Mouse (Mus musculus) C2C12 (cell line): Measurements from ENCODE around the gene Tktl2. TPM values are rescaled to one million over a fixed set of nuclear protein-coding genes. Genes with fewer than 3 reads are reported as not detected.

Experiments used
- H3K27me3 ChIP-seq: one replicate; pipeline ENCODE4 v1.6.1; 2011; ENCODE audit not compliant: control insufficient read depth, insufficient read depth, insufficient read length
- H3K36me3 ChIP-seq: one replicate; pipeline ENCODE4 v1.6.1; 2011; ENCODE audit not compliant: control insufficient read depth, insufficient read depth
- H3K4me3 ChIP-seq: one replicate; pipeline ENCODE4 v1.5.1; 2011; ENCODE audit warnings: mild to moderate bottlenecking, control low read depth; ENCODE audit not compliant: poor library complexity, insufficient read depth, severe bottlenecking
- H3K79me2 ChIP-seq: one replicate; pipeline ENCODE4 v1.6.1; 2011; ENCODE audit not compliant: control insufficient read depth, insufficient read depth
- H3K79me3 ChIP-seq: one replicate; pipeline ENCODE4 v1.6.1; 2011; ENCODE audit warnings: low read depth, control low read depth
- H3ac ChIP-seq: one replicate; pipeline ENCODE3; 2011; ENCODE audit warnings: low read depth; ENCODE audit not compliant: control insufficient read depth, insufficient read length
- CEBPB ChIP-seq: IDR thresholded peaks from one replicate; pipeline ENCODE4 v1.6.1; 2011; ENCODE audit warnings: low read depth, mild to moderate bottlenecking, control low read depth, moderate library complexity
- CTCF ChIP-seq: IDR thresholded peaks from one replicate; pipeline ENCODE4 v1.5.1; 2011; ENCODE audit not compliant: control insufficient read depth, insufficient read depth, insufficient read length
- FOSL1 ChIP-seq: IDR thresholded peaks from one replicate; pipeline ENCODE4 v1.8.0; 2011; ENCODE audit warnings: mild to moderate bottlenecking, low read length; ENCODE audit not compliant: poor library complexity, insufficient read depth, severe bottlenecking
- polyA plus RNA-seq: library from polyadenylated mRNA; unstranded; fragments of >200 nt; fragmentation: generic; extraction: Trizol; gene quantifications from one replicate; pipeline ENCODE4 v1.2.1, GENCODE M21; 2012; ENCODE audit warnings: missing spikeins

Gene Tktl2
- polyA plus RNA-seq, 1 experiment: not detected

DNA sequence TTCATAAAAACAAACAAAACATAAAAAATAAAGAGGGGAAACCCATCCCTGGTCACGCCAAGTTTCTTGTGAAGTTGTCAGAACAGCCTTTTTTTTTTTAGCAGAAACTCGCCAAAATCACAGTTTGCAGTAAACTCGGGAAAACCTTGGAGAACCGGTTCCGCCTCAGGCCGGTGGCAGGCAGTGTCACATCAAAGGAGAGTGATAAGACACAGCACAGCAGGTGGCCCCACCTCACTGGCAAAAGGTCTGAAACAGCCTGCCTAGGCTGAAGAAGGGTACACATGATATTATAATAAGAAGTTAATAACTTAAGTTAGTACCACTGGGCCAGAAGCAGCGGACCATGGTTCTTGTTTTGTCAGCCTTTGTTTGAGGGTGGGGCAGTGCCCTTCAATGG is 38.5 kb downstream of the Tktl2 start:
- no peak for TF ChIP-seq CTCF
- TF ChIP-seq FOSL1: no peak
- no peak for TF ChIP-seq CEBPB
- no peaks in the 10 kb centered on the region for H3K79me3 ChIP-seq
- H3K27me3 ChIP-seq: no peaks in the 10 kb centered on the region
- no peak overlapping the region for H3K4me3 ChIP-seq
- no peak overlapping the region for H3ac ChIP-seq
- H3K79me2 ChIP-seq: no peaks in the 10 kb centered on the region
- no peaks in the 10 kb centered on the region for H3K36me3 ChIP-seq

Other genes with a start within 250 kb of the Tktl2 start
- 4.7 TPM for gene Tma16, start 25.2 kb upstream of the Tktl2 start, polyA plus RNA-seq
- gene Npy5r, start 176.4 kb downstream of the Tktl2 start, polyA plus RNA-seq: not detected
- gene Npy1r, start 185.4 kb downstream of the Tktl2 start, polyA plus RNA-seq: not detected